Comparison of ENCODE assay signal across 25 mouse cellular contexts in genomic region chr15:13097861-13098260, GRCm38 (mm10).
DNase-seq lines count a peak whose midpoint lies in the region; ATAC-seq and TF ChIP-seq lines count a peak whose summit lies in the region.
"Had no signal": no experiment of that assay in that cellular context is flagged by ENCODE, and none has a peak within 500 bp of the region (broad histone marks: within the 10 kb centered on the region; RNA-seq: fewer than 3 reads in every experiment).

No protein-coding gene starts in this region.

- H3K27ac ChIP-seq in cerebellum, adult 2 months (ENCODE audit: insufficient read depth, low read length) = no peak overlapping the region
- no peak overlapping the region for H3K27ac ChIP-seq in forebrain, embryonic 16.5 days (ENCODE audit: low read length)
- no peak overlapping the region for H3K27ac ChIP-seq in forebrain, embryonic 13.5 days
- H3K27ac ChIP-seq in hindbrain, postnatal 0 days = no peak overlapping the region
- no peak overlapping the region for H3K27ac ChIP-seq in hindbrain, embryonic 13.5 days
- H3K27ac ChIP-seq in testis, adult 2 months (ENCODE audit: control insufficient read depth, insufficient read depth, low read depth, low read length) = no peak overlapping the region
- H3K27ac ChIP-seq: embryonic facial prominence, embryonic 10.5 days; embryonic facial prominence, embryonic 13.5 days; hindbrain, embryonic 10.5 days; hindbrain, embryonic 14.5 days had no signal

- no peaks in the 10 kb centered on the region for H3K36me3 ChIP-seq in forebrain, embryonic 16.5 days (ENCODE audit: control insufficient read depth, insufficient read depth)
- no peaks in the 10 kb centered on the region for H3K36me3 ChIP-seq in forebrain, embryonic 13.5 days (ENCODE audit: poor library complexity, severe bottlenecking)
- H3K36me3 ChIP-seq in hindbrain, postnatal 0 days (ENCODE audit: insufficient read depth, low read length) = no peaks in the 10 kb centered on the region
- no peaks in the 10 kb centered on the region for H3K36me3 ChIP-seq in hindbrain, embryonic 13.5 days
- no peaks in the 10 kb centered on the region for H3K36me3 ChIP-seq in testis, adult 2 months (ENCODE audit: control insufficient read depth, insufficient read depth, low read length)
- H3K36me3 ChIP-seq: embryonic facial prominence, embryonic 10.5 days; embryonic facial prominence, embryonic 13.5 days; hindbrain, embryonic 10.5 days had no signal

- no peaks in the 10 kb centered on the region for H3K27me3 ChIP-seq in cerebellum, adult 2 months (ENCODE audit: control insufficient read depth, insufficient read depth, low read length)
- no peaks in the 10 kb centered on the region for H3K27me3 ChIP-seq in forebrain, embryonic 16.5 days (replicated peaks; ENCODE audit: control insufficient read depth, insufficient read depth, low read length)
- H3K27me3 ChIP-seq in forebrain, embryonic 13.5 days = 0 out of 2 replicates have a peak, but pooled peaks cover 3% of the 10 kb centered on the region
- no peaks in the 10 kb centered on the region for H3K27me3 ChIP-seq in hindbrain, postnatal 0 days (ENCODE audit: insufficient read depth, low read length)
- no peaks in the 10 kb centered on the region for H3K27me3 ChIP-seq in hindbrain, embryonic 13.5 days
- H3K27me3 ChIP-seq in testis, adult 2 months (ENCODE audit: control insufficient read depth, insufficient read depth, low read length) = no peaks in the 10 kb centered on the region
- H3K27me3 ChIP-seq: embryonic facial prominence, embryonic 13.5 days had no signal

- H3K4me1 ChIP-seq in cerebellum, adult 2 months (ENCODE audit: control insufficient read depth, insufficient read depth, low read length) = no peaks in the 10 kb centered on the region
- H3K4me1 ChIP-seq in forebrain, embryonic 16.5 days (replicated peaks; ENCODE audit: control insufficient read depth, insufficient read depth, low read length) = peaks cover 18% of the 10 kb centered on the region
- H3K4me1 ChIP-seq in forebrain, embryonic 13.5 days = peaks cover 30% of the 10 kb centered on the region
- H3K4me1 ChIP-seq in hindbrain, postnatal 0 days (ENCODE audit: insufficient read depth, low read length) = no peaks in the 10 kb centered on the region
- H3K4me1 ChIP-seq in hindbrain, embryonic 13.5 days (replicated peaks) = peaks cover 17% of the 10 kb centered on the region
- no peaks in the 10 kb centered on the region for H3K4me1 ChIP-seq in testis, adult 2 months (ENCODE audit: control insufficient read depth, insufficient read depth, low read length)
- H3K4me1 ChIP-seq: embryonic facial prominence, embryonic 10.5 days; embryonic facial prominence, embryonic 13.5 days had no signal

- no peak overlapping the region for H3K4me3 ChIP-seq in cerebellum, adult 2 months (replicated peaks; ENCODE audit: insufficient read depth, low read depth, low read length)
- H3K4me3 ChIP-seq in forebrain, embryonic 16.5 days (replicated peaks; ENCODE audit: low read length) = no peak overlapping the region
- no peak overlapping the region for H3K4me3 ChIP-seq in forebrain, embryonic 13.5 days
- no peak overlapping the region for H3K4me3 ChIP-seq in hindbrain, postnatal 0 days (ENCODE audit: low read length)
- no peak overlapping the region for H3K4me3 ChIP-seq in hindbrain, embryonic 13.5 days
- peak overlapping the region; percentile 20; the same call in 1 of the 2 replicates for H3K4me3 ChIP-seq in testis, adult 2 months (ENCODE audit: control insufficient read depth, low read depth, low read length)
- H3K4me3 ChIP-seq: embryonic facial prominence, embryonic 10.5 days; embryonic facial prominence, embryonic 13.5 days; erythroblast, embryonic 14.5 days; hindbrain, embryonic 10.5 days had no signal

- TF ChIP-seq POLR2A in cerebellum, adult 2 months (IDR thresholded peaks at IDR 0.05; ENCODE audit: borderline replicate concordance, insufficient read depth, low read length) = no peak
- TF ChIP-seq POLR2A in testis, adult 2 months (IDR thresholded peaks at IDR 0.05; ENCODE audit: control insufficient read depth, low read depth, low read length) = no peak

- no peak overlapping the region for H3K4me2 ChIP-seq in forebrain, embryonic 16.5 days (ENCODE audit: low read length)
- H3K4me2 ChIP-seq in forebrain, embryonic 13.5 days = no peak overlapping the region
- H3K4me2 ChIP-seq in hindbrain, postnatal 0 days (ENCODE audit: low read depth, low read length) = no peak overlapping the region
- H3K4me2 ChIP-seq in hindbrain, embryonic 13.5 days = no peak overlapping the region
- H3K4me2 ChIP-seq: embryonic facial prominence, embryonic 13.5 days; heart, embryonic 11.5 days; hindbrain, embryonic 14.5 days had no signal

- 16% methylated on average over 6 of the region's 6 CpGs for WGBS in cerebellum, adult 2 months
- WGBS in forebrain, embryonic 16.5 days = 55% methylated on average over 6 of the region's 6 CpGs
- WGBS in forebrain, embryonic 13.5 days = 85% methylated on average over 6 of the region's 6 CpGs
- WGBS in hindbrain, postnatal 0 days = 48% methylated on average over 6 of the region's 6 CpGs
- 78% methylated on average over 6 of the region's 6 CpGs for WGBS in hindbrain, embryonic 13.5 days

- no peak for TF ChIP-seq CTCF in cerebellum, adult 2 months (IDR thresholded peaks at IDR 0.05; ENCODE audit: borderline replicate concordance, insufficient read depth, low read depth, low read length)
- TF ChIP-seq CTCF in hindbrain, postnatal 0 days (IDR thresholded peaks at IDR 0.05; ENCODE audit: low read depth) = no peak
- no peak for TF ChIP-seq CTCF in testis, adult 2 months (IDR thresholded peaks at IDR 0.05; ENCODE audit: control insufficient read depth, insufficient read depth, insufficient replicate concordance, low read depth, low read length)

- ATAC-seq in forebrain, embryonic 16.5 days = peak; percentile 54; the same call in 1 of the 2 replicates
- ATAC-seq in forebrain, embryonic 13.5 days = no peak; the same call in 1 of the 2 replicates
- no peak for ATAC-seq in hindbrain, postnatal 0 days
- no peak for ATAC-seq in hindbrain, embryonic 13.5 days (ENCODE audit: low FRiP score)
- ATAC-seq: activated CD4-positive, CD25-positive, alpha-beta regulatory T cell, adult 4 months; intestine, postnatal 0 days had no signal

- no peak overlapping the region for H3K9ac ChIP-seq in forebrain, embryonic 16.5 days (replicated peaks; ENCODE audit: low read depth, low read length)
- H3K9ac ChIP-seq in forebrain, embryonic 13.5 days = no peak overlapping the region
- no peak overlapping the region for H3K9ac ChIP-seq in hindbrain, postnatal 0 days (replicated peaks; ENCODE audit: low read length)
- no peak overlapping the region for H3K9ac ChIP-seq in hindbrain, embryonic 13.5 days
- H3K9ac ChIP-seq: embryonic facial prominence, embryonic 13.5 days; hindbrain, embryonic 14.5 days had no signal

- no peaks in the 10 kb centered on the region for H3K9me3 ChIP-seq in forebrain, embryonic 16.5 days (ENCODE audit: control insufficient read depth, low read length)
- no peaks in the 10 kb centered on the region for H3K9me3 ChIP-seq in forebrain, embryonic 13.5 days (replicated peaks)
- H3K9me3 ChIP-seq in hindbrain, postnatal 0 days (ENCODE audit: low read length) = no peaks in the 10 kb centered on the region
- no peaks in the 10 kb centered on the region for H3K9me3 ChIP-seq in hindbrain, embryonic 13.5 days
- H3K9me3 ChIP-seq: embryonic facial prominence, embryonic 10.5 days; embryonic facial prominence, embryonic 13.5 days; hindbrain, embryonic 10.5 days had no signal

- DNase-seq in cerebellum, postnatal 10 days = peak; percentile 47 to 53
- no peak for DNase-seq in cerebellum, adult 2 months
- DNase-seq in hindbrain, postnatal 0 days (ENCODE audit: low spot score) = peak; percentile 27
- DNase-seq in testis, postnatal 10 days (ENCODE audit: low spot score) = no peak
- DNase-seq: adrenal gland, adult 8-10 months; adrenal gland, postnatal 25 days; cerebellum, adult 11-12 months; cerebellum, adult 9-10 months; cerebellum, postnatal 36 days; embryo, embryonic 11 days; gastrocnemius, postnatal 10 days; gastrocnemius, postnatal 36 days; kidney, adult 2 months had no signal

Comparison
In these comparisons a context has a peak if more than half of its experiments do, and no peak if none do; other contexts are left out.
1. DNase-seq: peak in cerebellum, postnatal 10 days (2 of 2) and hindbrain, postnatal 0 days (single experiment); none in cerebellum, adult 2 months (0 of 2) and testis, postnatal 10 days (single experiment).